Mouse (Mus musculus): ENCODE data around the gene Tcp11. TPM values are rescaled to one million over a fixed set of nuclear protein-coding genes. Genes with fewer than 3 reads are reported as not detected.

The Tcp11 gene
- polyA plus RNA-seq, 1 experiment, result 5.0 TPM

GRCm38 (mm10) chr17:28101902-28102319, 21.5 kb upstream of the Tcp11 start:
- TF ChIP-seq CTCF (IDR thresholded peaks at IDR 0.05; ENCODE audit: borderline replicate concordance, control insufficient read depth, extremely low read depth, insufficient read depth, low read length, poor library complexity) (no peak), POLR2A (IDR thresholded peaks at IDR 0.05; ENCODE audit: control insufficient read depth, extremely low read depth, insufficient read depth, low read length, poor library complexity) (no peak)
- Histone ChIP-seq H3K36me3 (ENCODE audit: control insufficient read depth, insufficient read depth, low read length) (no peaks in the 10 kb centered on the region), H3K27ac (ENCODE audit: control insufficient read depth, insufficient read depth, low read length) (no peak overlapping the region), H3K27me3 (ENCODE audit: control insufficient read depth, insufficient read depth, low read length) (no peaks in the 10 kb centered on the region), H3K4me1 (replicated peaks; ENCODE audit: control insufficient read depth, insufficient read depth, low read length) (peaks cover 6% of the 10 kb centered on the region), H3K4me3 (ENCODE audit: control insufficient read depth, insufficient read depth, low read length) (no peak overlapping the region)
- 93% methylated on average over 10 of the region's 10 CpGs for WGBS
- DNase-seq, result no peak

GRCm38 (mm10) chr17:28101284-28101887, 20.9 kb upstream of the Tcp11 start:
- TF ChIP-seq POLR2A (IDR thresholded peaks at IDR 0.05; ENCODE audit: control insufficient read depth, extremely low read depth, insufficient read depth, low read length, poor library complexity) (no peak), CTCF (IDR thresholded peaks at IDR 0.05; ENCODE audit: borderline replicate concordance, control insufficient read depth, extremely low read depth, insufficient read depth, low read length, poor library complexity) (no peak)
- no peaks in the 10 kb centered on the region for H3K27me3 ChIP-seq (ENCODE audit: control insufficient read depth, insufficient read depth, low read length)
- H3K4me3 ChIP-seq (ENCODE audit: control insufficient read depth, insufficient read depth, low read length), result no peak overlapping the region
- DNase-seq, result no peak
- WGBS, result 85% methylated on average over 12 of the region's 12 CpGs
- H3K27ac ChIP-seq (ENCODE audit: control insufficient read depth, insufficient read depth, low read length), result no peak overlapping the region
- no peaks in the 10 kb centered on the region for H3K36me3 ChIP-seq (ENCODE audit: control insufficient read depth, insufficient read depth, low read length)
- peaks cover under 1% of the 10 kb centered on the region; the same call in 1 of the 2 replicates for H3K4me1 ChIP-seq (replicated peaks; ENCODE audit: control insufficient read depth, insufficient read depth, low read length)

- 88% methylated on average over 1 of the region's 1 CpGs for WGBS
- H3K36me3 ChIP-seq (ENCODE audit: control insufficient read depth, insufficient read depth, low read length), result no peaks in the 10 kb centered on the region
- DNase-seq, result no peak
- no peak for TF ChIP-seq POLR2A (IDR thresholded peaks at IDR 0.05; ENCODE audit: control insufficient read depth, extremely low read depth, insufficient read depth, low read length, poor library complexity)
- no peak for TF ChIP-seq CTCF (IDR thresholded peaks at IDR 0.05; ENCODE audit: borderline replicate concordance, control insufficient read depth, extremely low read depth, insufficient read depth, low read length, poor library complexity)
- H3K27ac ChIP-seq (ENCODE audit: control insufficient read depth, insufficient read depth, low read length), result no peak overlapping the region
- H3K4me1 ChIP-seq (replicated peaks; ENCODE audit: control insufficient read depth, insufficient read depth, low read length), result no peaks in the 10 kb centered on the region
- H3K4me3 ChIP-seq (ENCODE audit: control insufficient read depth, insufficient read depth, low read length), result no peak overlapping the region
- H3K27me3 ChIP-seq (ENCODE audit: control insufficient read depth, insufficient read depth, low read length), result no peaks in the 10 kb centered on the region
Measured at GRCm38 (mm10) chr17:28100669-28101068, 20.2 kb upstream of the Tcp11 start.

GRCm38 (mm10) chr17:28099086-28099485, 18.6 kb upstream of the Tcp11 start:
- H3K4me3 ChIP-seq (ENCODE audit: control insufficient read depth, insufficient read depth, low read length), result no peak overlapping the region
- no peaks in the 10 kb centered on the region for H3K27me3 ChIP-seq (ENCODE audit: control insufficient read depth, insufficient read depth, low read length)
- H3K36me3 ChIP-seq (ENCODE audit: control insufficient read depth, insufficient read depth, low read length), result no peaks in the 10 kb centered on the region
- DNase-seq, result no peak
- 80% methylated on average over 3 of the region's 3 CpGs for whole genome bisulfite sequencing
- TF ChIP-seq CTCF (IDR thresholded peaks at IDR 0.05; ENCODE audit: borderline replicate concordance, control insufficient read depth, extremely low read depth, insufficient read depth, low read length, poor library complexity) (no peak), POLR2A (IDR thresholded peaks at IDR 0.05; ENCODE audit: control insufficient read depth, extremely low read depth, insufficient read depth, low read length, poor library complexity) (no peak)
- no peaks in the 10 kb centered on the region for H3K4me1 ChIP-seq (replicated peaks; ENCODE audit: control insufficient read depth, insufficient read depth, low read length)
- no peak overlapping the region for H3K27ac ChIP-seq (ENCODE audit: control insufficient read depth, insufficient read depth, low read length)

GRCm38 (mm10) chr17:28097308-28097707, 16.9 kb upstream of the Tcp11 start:
- Histone ChIP-seq H3K4me1 (replicated peaks; ENCODE audit: control insufficient read depth, insufficient read depth, low read length) (no peaks in the 10 kb centered on the region), H3K4me3 (ENCODE audit: control insufficient read depth, insufficient read depth, low read length) (no peak overlapping the region), H3K36me3 (ENCODE audit: control insufficient read depth, insufficient read depth, low read length) (no peaks in the 10 kb centered on the region), H3K27me3 (ENCODE audit: control insufficient read depth, insufficient read depth, low read length) (no peaks in the 10 kb centered on the region), H3K27ac (ENCODE audit: control insufficient read depth, insufficient read depth, low read length) (no peak overlapping the region)
- WGBS, result 87% methylated on average over 13 of the region's 13 CpGs
- DNase-seq, result no peak
- TF ChIP-seq POLR2A (IDR thresholded peaks at IDR 0.05; ENCODE audit: control insufficient read depth, extremely low read depth, insufficient read depth, low read length, poor library complexity) (no peak), CTCF (IDR thresholded peaks at IDR 0.05; ENCODE audit: borderline replicate concordance, control insufficient read depth, extremely low read depth, insufficient read depth, low read length, poor library complexity) (no peak)

GRCm38 (mm10) chr17:28096418-28096817, 16.0 kb upstream of the Tcp11 start:
- H3K4me1 ChIP-seq (replicated peaks; ENCODE audit: control insufficient read depth, insufficient read depth, low read length), result no peaks in the 10 kb centered on the region
- WGBS, result 13% methylated on average over 10 of the region's 10 CpGs
- TF ChIP-seq CTCF (IDR thresholded peaks at IDR 0.05; ENCODE audit: borderline replicate concordance, control insufficient read depth, extremely low read depth, insufficient read depth, low read length, poor library complexity) (no peak), POLR2A (IDR thresholded peaks at IDR 0.05; ENCODE audit: control insufficient read depth, extremely low read depth, insufficient read depth, low read length, poor library complexity) (no peak)
- no peaks in the 10 kb centered on the region for H3K36me3 ChIP-seq (ENCODE audit: control insufficient read depth, insufficient read depth, low read length)
- H3K27ac ChIP-seq (ENCODE audit: control insufficient read depth, insufficient read depth, low read length), result no peak overlapping the region
- DNase-seq, result no peak
- no peak overlapping the region for H3K4me3 ChIP-seq (ENCODE audit: control insufficient read depth, insufficient read depth, low read length)
- no peaks in the 10 kb centered on the region for H3K27me3 ChIP-seq (ENCODE audit: control insufficient read depth, insufficient read depth, low read length)

GRCm38 (mm10) chr17:28093837-28094236, 13.4 kb upstream of the Tcp11 start:
- H3K27me3 ChIP-seq (ENCODE audit: control insufficient read depth, insufficient read depth, low read length), result no peaks in the 10 kb centered on the region
- DNase-seq, result no peak
- H3K4me3 ChIP-seq (ENCODE audit: control insufficient read depth, insufficient read depth, low read length), result no peak overlapping the region
- 85% methylated on average over 3 of the region's 3 CpGs for WGBS
- no peaks in the 10 kb centered on the region for H3K36me3 ChIP-seq (ENCODE audit: control insufficient read depth, insufficient read depth, low read length)
- H3K4me1 ChIP-seq (replicated peaks; ENCODE audit: control insufficient read depth, insufficient read depth, low read length), result no peaks in the 10 kb centered on the region
- TF ChIP-seq CTCF (IDR thresholded peaks at IDR 0.05; ENCODE audit: borderline replicate concordance, control insufficient read depth, extremely low read depth, insufficient read depth, low read length, poor library complexity), result no peak
- no peak for TF ChIP-seq POLR2A (IDR thresholded peaks at IDR 0.05; ENCODE audit: control insufficient read depth, extremely low read depth, insufficient read depth, low read length, poor library complexity)
- H3K27ac ChIP-seq (ENCODE audit: control insufficient read depth, insufficient read depth, low read length), result no peak overlapping the region
